Mouse (Mus musculus) liver, postnatal 0 days (tissue): ENCODE results near the gene Mgat3.

Source experiments
- CTCF ChIP-seq: sonication (generic); IDR thresholded peaks from 2 replicates; pipeline ENCODE4 v1.5.1; 2016; ENCODE audit warnings: antibody characterized with exemption, low read depth
- EP300 ChIP-seq: IDR thresholded peaks from 2 replicates; pipeline ENCODE4 v1.6.1; 2016; ENCODE audit warnings: antibody characterized with exemption, low read depth, mild to moderate bottlenecking

GRCm38 (mm10) chr15:80149517-80149916 is 24.0 kb upstream of the Mgat3 start:
- TF ChIP-seq CTCF (no peak), EP300 (no peak)
